Mouse (Mus musculus) kidney, adult 2 months (tissue): ENCODE data around the gene Rspo3.

Source experiments
- CTCF ChIP-seq: fragments of 200-500 bp; conservative IDR thresholded peaks from 2 replicates; pipeline ENCODE4 v1.5.1; 2011; ENCODE audit warnings: low read depth, mild to moderate bottlenecking, control low read depth, low read length, moderate library complexity, mixed read lengths; ENCODE audit not compliant: insufficient read depth, insufficient read length
- POLR2A ChIP-seq: fragments of 200-500 bp; IDR thresholded peaks from one replicate; pipeline ENCODE4 v1.6.1; 2011; ENCODE audit warnings: low read depth, low read length, control low read depth

DNA sequence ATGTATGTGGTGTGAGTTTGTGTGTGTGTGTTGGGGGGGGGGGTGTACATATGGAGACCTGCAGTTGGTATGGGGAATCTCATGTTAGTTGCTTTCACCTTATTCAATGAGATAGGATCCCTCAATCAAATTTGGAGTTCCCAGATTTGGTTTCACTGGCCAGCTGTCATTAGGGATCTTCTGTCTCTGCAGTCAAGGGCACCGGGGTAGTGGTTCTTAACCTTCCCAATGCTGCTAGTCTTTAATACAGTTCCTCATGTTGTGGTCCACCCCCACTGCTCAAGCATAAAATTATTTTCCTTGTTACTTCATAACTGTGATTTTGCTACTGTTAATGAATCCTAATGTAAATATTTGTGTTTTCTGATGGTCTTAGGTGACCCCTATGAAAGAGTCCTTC is 22.1 kb downstream of the Rspo3 start:
- TF ChIP-seq CTCF, result no peak
- no peak for TF ChIP-seq POLR2A
